Mouse (Mus musculus) kidney, embryonic 15.5 days (tissue): ENCODE results near the gene Slc8a1. TPM values are rescaled to one million over a fixed set of nuclear protein-coding genes. Genes with fewer than 3 reads are reported as not detected.
A peak's percentile ranks its signal among the peaks of the same experiment; 100 is the strongest.

Source experiments
- ATAC-seq: fragments of 200-750 bp; cut with Nextera tagmentation; replicated peaks from 2 replicates; pipeline ENCODE4 v1.8.0; 2017; ENCODE audit warnings: moderate TSS enrichment; ENCODE audit not compliant: low FRiP score
- H3K27ac ChIP-seq: fragments of 300-500 bp; sonication (generic); 2 replicates; pipeline ENCODE4 v1.5.1; 2015; ENCODE audit warnings: mild to moderate bottlenecking, inconsistent platforms
- H3K27me3 ChIP-seq: fragments of 300-500 bp; sonication (generic); 2 replicates; pipeline ENCODE4 v1.6.1; 2015; ENCODE audit warnings: inconsistent platforms
- H3K36me3 ChIP-seq: fragments of 300-500 bp; sonication (generic); 2 replicates; pipeline ENCODE4 v1.6.1; 2015; ENCODE audit warnings: inconsistent platforms
- H3K4me1 ChIP-seq: fragments of 300-500 bp; sonication (generic); 2 replicates; pipeline ENCODE4 v1.6.1; 2015; ENCODE audit warnings: inconsistent platforms
- H3K4me2 ChIP-seq: fragments of 300-500 bp; sonication (generic); 2 replicates; pipeline ENCODE4 v1.6.1; 2015; ENCODE audit warnings: moderate library complexity, mild to moderate bottlenecking, inconsistent platforms
- H3K4me3 ChIP-seq: fragments of 300-500 bp; sonication (generic); replicated peaks from 2 replicates; pipeline ENCODE4 v1.5.1; 2015; ENCODE audit warnings: mild to moderate bottlenecking, inconsistent platforms
- H3K9ac ChIP-seq: fragments of 300-500 bp; sonication (generic); 2 replicates; pipeline ENCODE4 v1.6.1; 2015; ENCODE audit warnings: mild to moderate bottlenecking, inconsistent platforms
- H3K9me3 ChIP-seq: fragments of 300-500 bp; sonication (generic); replicated peaks from 2 replicates; pipeline ENCODE4 v1.6.1; 2016; ENCODE audit warnings: inconsistent platforms
- WGBS: fragments of 180-500 bp; shearing (Covaris S2); methylation state at CpG from one replicate; pipeline ENCODE4 v1.1.7; 2015; ENCODE audit warnings: mixed read lengths; 5-methylcytosine and 5-hydroxymethylcytosine counted together
- polyA plus RNA-seq: library from polyadenylated mRNA; unstranded; fragments of >200 nt; fragmentation: Nextera tagmentation; extraction: Ambion mirVana; gene quantifications from 2 replicates; pipeline ENCODE4 v1.2.1, GENCODE M21; 2015

Gene Slc8a1
- polyA plus RNA-seq, 1 experiment from 2014 or later = 11.8 TPM

- WGBS = 0% methylated on average over 2 of the region's 2 CpGs
- Histone ChIP-seq H3K4me2 (peak overlapping the region; percentile 95), H3K9ac (peak overlapping the region; percentile 83; the same call in 1 of the 2 replicates), H3K4me3 (peak overlapping the region; percentile 83), H3K36me3 (no peaks in the 10 kb centered on the region), H3K4me1 (peaks cover 39% of the 10 kb centered on the region), H3K9me3 (no peaks in the 10 kb centered on the region), H3K27ac (peak overlapping the region; percentile 93), H3K27me3 (peaks cover 19% of the 10 kb centered on the region)
- no peak; the same call in 1 of the 2 replicates for ATAC-seq
Measured at GRCm38 (mm10) chr17:81668466-81668865, 69.7 kb downstream of the Slc8a1 start.

DNA sequence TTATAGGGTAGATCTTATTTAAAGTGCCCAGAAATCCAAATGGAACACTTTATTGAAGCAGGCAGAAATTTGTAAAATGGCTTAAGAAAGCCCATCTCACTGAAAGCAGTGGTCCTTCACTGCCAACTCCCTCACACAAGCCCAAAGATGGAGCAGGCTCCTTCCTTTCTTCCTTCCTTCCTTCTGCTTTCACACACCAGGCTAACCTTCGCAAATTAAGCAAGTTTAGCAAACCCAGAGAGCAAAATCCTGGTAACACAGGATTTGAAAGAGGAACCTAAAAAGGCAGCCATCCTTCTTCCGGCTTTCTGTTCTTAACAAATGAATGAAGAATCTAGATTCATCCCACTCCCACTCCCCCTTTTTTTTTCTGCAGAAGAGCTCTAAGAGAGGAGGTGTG is 70.2 kb downstream of the Slc8a1 start:
- H3K27me3 ChIP-seq = peaks cover 16% of the 10 kb centered on the region
- no peak for ATAC-seq
- H3K4me2 ChIP-seq = peak overlapping the region; percentile 95
- peak overlapping the region; percentile 83 for H3K4me3 ChIP-seq
- 59% methylated on average over 2 of the region's 2 CpGs for WGBS
- H3K27ac ChIP-seq = 0 out of 2 replicates have a peak overlapping the region, but pooled peaks have one; percentile 52
- H3K9me3 ChIP-seq = no peaks in the 10 kb centered on the region
- H3K4me1 ChIP-seq = peaks cover 39% of the 10 kb centered on the region
- no peaks in the 10 kb centered on the region for H3K36me3 ChIP-seq
- 0 out of 2 replicates have a peak overlapping the region, but pooled peaks have one; percentile 21 for H3K9ac ChIP-seq

DNA sequence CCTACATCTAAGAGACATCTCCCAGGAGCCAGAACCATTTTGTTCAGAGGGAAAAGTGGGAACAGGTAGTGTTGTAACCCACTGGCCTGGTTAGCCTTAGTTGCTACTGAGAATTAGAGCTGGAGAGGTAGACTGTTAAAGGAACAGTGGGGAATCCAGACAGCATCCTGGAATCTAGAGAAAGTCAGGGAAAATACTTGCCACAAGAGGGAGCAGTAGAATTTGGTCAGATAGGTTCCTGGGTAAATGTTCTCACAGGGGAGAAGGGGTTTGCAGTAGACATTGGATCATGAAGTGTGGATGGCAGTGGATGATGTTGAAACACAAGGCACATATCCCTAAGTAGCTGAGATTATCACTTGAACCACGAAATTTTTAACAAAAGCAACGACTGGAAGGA is 71.6 kb downstream of the Slc8a1 start:
- no peak overlapping the region for H3K4me2 ChIP-seq
- no peak for ATAC-seq
- H3K9ac ChIP-seq = no peak overlapping the region

DNA sequence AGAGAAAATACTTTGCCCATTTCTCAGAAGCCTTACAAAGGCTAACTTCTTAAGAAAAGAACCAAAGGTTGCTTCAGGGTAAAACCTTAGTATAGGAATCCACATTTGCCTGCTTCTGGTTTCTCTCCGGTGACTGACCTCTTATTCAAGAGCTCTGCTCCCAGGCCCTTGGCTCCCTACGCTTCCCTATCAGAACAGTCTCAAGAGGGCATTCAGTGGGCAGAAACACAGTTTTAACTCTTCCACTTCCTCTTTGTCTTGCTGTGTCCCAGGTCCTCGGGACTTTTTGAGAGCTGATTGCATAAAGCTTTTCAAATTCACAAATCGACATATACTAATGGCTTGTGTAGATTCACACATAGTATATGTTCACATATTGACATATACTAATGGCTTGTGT is 73.3 kb downstream of the Slc8a1 start:
- no peaks in the 10 kb centered on the region for H3K27me3 ChIP-seq
- WGBS = 84% methylated on average over 4 of the region's 4 CpGs
- H3K36me3 ChIP-seq = no peaks in the 10 kb centered on the region
- no peak overlapping the region for H3K27ac ChIP-seq
- H3K4me2 ChIP-seq = no peak overlapping the region
- H3K4me1 ChIP-seq = peaks cover 17% of the 10 kb centered on the region
- no peaks in the 10 kb centered on the region for H3K9me3 ChIP-seq
- no peak overlapping the region for H3K4me3 ChIP-seq
- no peak for ATAC-seq
- no peak overlapping the region for H3K9ac ChIP-seq

More for the DNA sequence above, 71.6 kb downstream of the Slc8a1 start:
- H3K27me3 ChIP-seq = peaks cover 7% of the 10 kb centered on the region
- peaks cover 30% of the 10 kb centered on the region for H3K4me1 ChIP-seq
- no peak overlapping the region for H3K27ac ChIP-seq
- H3K4me3 ChIP-seq = no peak overlapping the region
- no peaks in the 10 kb centered on the region for H3K9me3 ChIP-seq
- 51% methylated on average over 2 of the region's 2 CpGs for WGBS
- no peaks in the 10 kb centered on the region for H3K36me3 ChIP-seq

GRCm38 (mm10) chr17:81657828-81658227 is 80.3 kb downstream of the Slc8a1 start:
- H3K4me2 ChIP-seq = no peak overlapping the region
- no peak overlapping the region for H3K4me3 ChIP-seq
- H3K27me3 ChIP-seq = no peaks in the 10 kb centered on the region
- 83% methylated on average over 1 of the region's 1 CpGs for WGBS
- H3K9ac ChIP-seq = no peak overlapping the region
- ATAC-seq = no peak
- no peaks in the 10 kb centered on the region for H3K9me3 ChIP-seq
- no peak overlapping the region for H3K27ac ChIP-seq
- 0 out of 2 replicates have a peak, but pooled peaks cover 2% of the 10 kb centered on the region for H3K4me1 ChIP-seq
- H3K36me3 ChIP-seq = no peaks in the 10 kb centered on the region

GRCm38 (mm10) chr17:81654548-81654947 is 83.6 kb downstream of the Slc8a1 start:
- Histone ChIP-seq H3K4me2 (no peak overlapping the region), H3K9ac (no peak overlapping the region), H3K36me3 (no peaks in the 10 kb centered on the region), H3K27ac (no peak overlapping the region), H3K27me3 (no peaks in the 10 kb centered on the region), H3K4me3 (no peak overlapping the region), H3K4me1 (0 out of 2 replicates have a peak, but pooled peaks cover 2% of the 10 kb centered on the region), H3K9me3 (no peaks in the 10 kb centered on the region)
- no peak for ATAC-seq
- WGBS = 79% methylated on average over 2 of the region's 2 CpGs

DNA sequence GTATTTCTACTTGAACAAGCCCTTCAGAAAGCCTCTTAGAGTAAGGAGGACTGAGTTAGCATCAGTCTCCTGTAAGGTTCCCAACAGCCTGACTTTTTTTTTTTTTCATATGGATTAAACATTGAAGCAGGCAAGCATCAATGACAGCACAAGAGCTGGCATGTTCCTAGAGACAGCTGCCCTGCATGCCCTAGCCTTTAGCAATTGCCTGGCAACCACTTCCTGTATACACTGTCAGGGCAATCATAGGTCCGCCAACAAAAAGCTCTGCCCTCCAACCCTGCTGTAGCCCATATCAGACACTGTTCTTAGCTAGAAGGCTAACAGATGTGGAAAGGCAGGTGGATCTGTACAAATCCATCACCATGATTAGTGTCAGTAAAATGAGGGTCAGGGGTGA is 85.2 kb downstream of the Slc8a1 start:
- no peak overlapping the region for H3K27ac ChIP-seq
- H3K9me3 ChIP-seq = no peaks in the 10 kb centered on the region
- H3K4me1 ChIP-seq = 0 out of 2 replicates have a peak, but pooled peaks cover 2% of the 10 kb centered on the region
- H3K36me3 ChIP-seq = peaks cover 14% of the 10 kb centered on the region
- no peaks in the 10 kb centered on the region for H3K27me3 ChIP-seq
- no peak overlapping the region for H3K4me3 ChIP-seq
- no peak overlapping the region for H3K4me2 ChIP-seq
- no peak for ATAC-seq
- WGBS = 54% methylated on average over 1 of the region's 1 CpGs
- H3K9ac ChIP-seq = no peak overlapping the region

- H3K27ac ChIP-seq = no peak overlapping the region
- WGBS = 85% methylated on average over 2 of the region's 2 CpGs
- no peak for ATAC-seq
- no peaks in the 10 kb centered on the region for H3K27me3 ChIP-seq
- no peak overlapping the region for H3K4me2 ChIP-seq
- H3K9me3 ChIP-seq = no peaks in the 10 kb centered on the region
- H3K4me1 ChIP-seq = no peaks in the 10 kb centered on the region
- no peaks in the 10 kb centered on the region; the same call in 1 of the 2 replicates for H3K36me3 ChIP-seq
- no peak overlapping the region for H3K9ac ChIP-seq
- H3K4me3 ChIP-seq = no peak overlapping the region
Measured at GRCm38 (mm10) chr17:81636822-81637221, 101.4 kb downstream of the Slc8a1 start.

- 83% methylated on average over 2 of the region's 2 CpGs for WGBS
Measured at GRCm38 (mm10) chr17:81630471-81630870, 107.7 kb downstream of the Slc8a1 start.

GRCm38 (mm10) chr17:81621188-81621644 is 117.0 kb downstream of the Slc8a1 start:
- ATAC-seq = 0 out of 2 replicates have a peak, but pooled peaks have one; percentile 52
- H3K36me3 ChIP-seq = no peaks in the 10 kb centered on the region
- H3K4me3 ChIP-seq = no peak overlapping the region
- H3K27me3 ChIP-seq = no peaks in the 10 kb centered on the region
- 59% methylated on average over 2 of the region's 2 CpGs for WGBS
- no peak overlapping the region for H3K27ac ChIP-seq
- peaks cover 5% of the 10 kb centered on the region; the same call in 1 of the 2 replicates for H3K4me1 ChIP-seq
- H3K4me2 ChIP-seq = no peak overlapping the region
- no peaks in the 10 kb centered on the region for H3K9me3 ChIP-seq
- no peak overlapping the region for H3K9ac ChIP-seq

More at GRCm38 (mm10) chr17:81630471-81630870, 107.7 kb downstream of the Slc8a1 start:
- H3K27me3 ChIP-seq = no peaks in the 10 kb centered on the region
- H3K9me3 ChIP-seq = no peaks in the 10 kb centered on the region
- no peak overlapping the region for H3K4me2 ChIP-seq
- no peaks in the 10 kb centered on the region for H3K36me3 ChIP-seq
- H3K4me3 ChIP-seq = no peak overlapping the region
- no peak overlapping the region for H3K27ac ChIP-seq
- no peaks in the 10 kb centered on the region for H3K4me1 ChIP-seq
- no peak overlapping the region for H3K9ac ChIP-seq
- ATAC-seq = no peak

DNA sequence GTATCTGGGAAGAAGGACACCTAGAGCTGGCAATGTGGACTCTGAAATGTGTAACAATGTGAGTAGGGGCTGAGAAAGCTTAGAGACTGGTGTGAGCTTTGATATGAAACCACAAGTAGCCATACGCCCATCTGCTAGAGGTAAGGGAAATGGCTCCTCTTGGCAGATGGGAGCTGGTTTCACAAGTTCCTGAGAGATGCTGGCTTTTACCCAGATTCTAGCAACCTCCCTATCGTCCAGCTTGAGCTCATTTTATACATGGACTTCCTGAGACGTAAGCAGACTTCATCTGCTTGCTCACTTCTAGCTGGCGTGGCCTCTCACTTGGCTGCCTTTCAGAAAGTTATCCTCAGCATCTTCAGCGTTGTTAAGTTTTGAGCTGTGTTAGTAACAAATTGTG is 119.7 kb downstream of the Slc8a1 start:
- Histone ChIP-seq H3K27me3 (no peaks in the 10 kb centered on the region), H3K27ac (no peak overlapping the region), H3K36me3 (no peaks in the 10 kb centered on the region), H3K4me2 (no peak overlapping the region), H3K4me3 (no peak overlapping the region), H3K9me3 (no peaks in the 10 kb centered on the region), H3K9ac (no peak overlapping the region), H3K4me1 (peaks cover 5% of the 10 kb centered on the region; the same call in 1 of the 2 replicates)
- 67% methylated on average over 5 of the region's 5 CpGs for WGBS
- no peak for ATAC-seq

DNA sequence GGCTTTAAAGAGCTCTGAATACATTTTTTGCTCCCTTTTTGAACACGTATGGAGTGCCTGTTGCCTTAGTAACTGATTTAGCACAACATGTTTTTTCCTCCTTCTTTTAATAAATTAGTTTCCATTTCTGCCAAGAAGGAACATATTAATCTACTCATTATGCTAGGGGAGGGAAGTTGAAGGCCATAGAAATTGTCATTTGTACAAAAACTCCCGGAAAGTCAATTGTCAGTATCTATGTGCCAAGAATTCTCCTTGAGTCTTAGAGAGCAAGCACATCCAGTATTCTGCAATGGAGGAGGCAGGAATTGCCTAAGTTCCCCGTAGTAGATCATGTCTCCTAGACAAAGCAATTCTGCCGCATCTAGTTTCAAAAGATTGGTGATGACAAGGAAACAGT is 121.9 kb downstream of the Slc8a1 start:
- no peak overlapping the region for H3K4me3 ChIP-seq
- no peak overlapping the region for H3K4me2 ChIP-seq
- no peaks in the 10 kb centered on the region for H3K9me3 ChIP-seq
- 78% methylated on average over 4 of the region's 4 CpGs for WGBS
- H3K36me3 ChIP-seq = no peaks in the 10 kb centered on the region
- ATAC-seq = no peak
- no peaks in the 10 kb centered on the region for H3K27me3 ChIP-seq
- H3K27ac ChIP-seq = no peak overlapping the region
- H3K9ac ChIP-seq = no peak overlapping the region
- H3K4me1 ChIP-seq = peaks cover 3% of the 10 kb centered on the region; the same call in 1 of the 2 replicates

GRCm38 (mm10) chr17:81615391-81615790 is 122.8 kb downstream of the Slc8a1 start:
- Histone ChIP-seq H3K9ac (no peak overlapping the region), H3K27ac (no peak overlapping the region), H3K9me3 (no peaks in the 10 kb centered on the region), H3K4me2 (no peak overlapping the region), H3K4me3 (no peak overlapping the region), H3K36me3 (no peaks in the 10 kb centered on the region), H3K4me1 (no peaks in the 10 kb centered on the region), H3K27me3 (no peaks in the 10 kb centered on the region)
- no peak for ATAC-seq
- WGBS = 91% methylated on average over 8 of the region's 8 CpGs
